Mouse (Mus musculus) megakaryocyte-erythroid progenitor cell, adult 5 weeks (primary cell): ENCODE measurements around the gene Kcnc2. TPM values are rescaled to one million over a fixed set of nuclear protein-coding genes. Genes with fewer than 3 reads are reported as not detected.

Experiments used
- polyA plus RNA-seq: library from polyadenylated mRNA; stranded (reverse); fragments of >175 nt; gene quantifications from 2 replicates; pipeline ENCODE4 v1.2.3, GENCODE M21; 2012

Kcnc2 gene
- 0.02 TPM in 1 of 2 replicates, not detected in the other for polyA plus RNA-seq

DNA sequence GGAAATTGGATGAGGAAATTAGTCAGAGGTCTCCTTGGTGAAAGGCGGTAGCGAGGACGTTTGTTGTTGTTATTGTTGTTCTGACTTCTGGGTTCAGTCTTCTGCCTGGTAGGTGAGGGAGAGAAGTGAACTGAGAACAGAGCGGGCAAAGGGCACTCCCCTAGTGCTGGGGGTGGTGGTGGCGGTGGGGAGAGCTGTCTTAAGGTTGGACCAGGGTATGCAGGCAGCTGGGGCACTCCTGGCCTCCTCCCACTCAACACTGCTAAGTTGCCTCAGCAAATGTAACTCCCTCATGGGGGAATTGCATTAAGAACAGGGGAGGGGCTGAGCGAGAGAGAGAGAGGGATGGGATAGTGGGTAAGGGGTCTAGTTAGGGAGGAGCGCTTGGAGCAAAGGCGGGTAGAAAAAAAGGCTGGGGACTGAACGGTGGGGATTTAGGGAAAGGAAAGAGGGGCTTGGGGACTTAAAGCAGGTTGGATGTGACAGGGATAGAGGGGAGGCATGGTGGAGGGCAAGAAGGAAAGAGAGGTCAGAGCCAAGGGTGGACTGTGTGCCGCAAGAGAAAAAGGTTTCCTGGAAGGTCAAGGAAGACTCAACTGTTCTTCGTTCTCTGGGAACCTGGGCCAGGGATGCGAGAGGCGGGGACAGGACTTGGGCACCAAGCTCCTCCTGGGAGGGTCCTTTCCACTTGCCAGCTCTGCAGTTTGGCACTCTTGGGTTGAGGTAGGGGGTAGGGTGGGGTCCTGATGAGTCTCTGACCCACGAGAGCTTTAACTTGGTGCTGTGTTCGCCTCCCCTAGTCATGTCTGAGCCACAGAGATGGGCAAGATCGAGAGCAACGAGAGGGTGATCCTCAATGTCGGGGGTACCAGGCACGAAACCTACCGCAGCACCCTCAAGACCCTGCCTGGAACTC lies at the start of gene Kcnc2:
Gene Kcnc2, plus strand, starts transcription at position 235 of the 916 bp plus-strand sequence.

Other genes with a start within 250 kb of the Kcnc2 start
- not detected in 2 replicates for gene Glipr1l1, start 210.9 kb upstream of the Kcnc2 start, polyA plus RNA-seq
- not detected in 2 replicates for gene Glipr1l2, start 187.8 kb upstream of the Kcnc2 start, polyA plus RNA-seq
- gene Glipr1l3, start 110.8 kb upstream of the Kcnc2 start, polyA plus RNA-seq: not detected in 2 replicates
- not detected in 2 replicates for gene Caps2, start 107.5 kb upstream of the Kcnc2 start, polyA plus RNA-seq